Mouse (Mus musculus) intestine, postnatal 0 days (tissue): Measurements from ENCODE around the gene Ppp4r1. TPM values are rescaled to one million over a fixed set of nuclear protein-coding genes. Genes with fewer than 3 reads are reported as not detected.

Experiments used
- ATAC-seq: fragments of 200-750 bp; cut with Nextera tagmentation; 2 replicates; pipeline ENCODE4 v1.8.0; 2017; ENCODE audit warnings: mild to moderate bottlenecking, moderate TSS enrichment, moderate library complexity
- H3K27ac ChIP-seq: fragments of 300-500 bp; sonication (generic); 2 replicates; pipeline ENCODE4 v1.5.1; 2014; ENCODE audit warnings: mild to moderate bottlenecking, low read depth, low read length, moderate library complexity
- H3K27me3 ChIP-seq: fragments of 300-500 bp; sonication (generic); replicated peaks from 2 replicates; pipeline ENCODE4 v1.6.1; 2014; ENCODE audit warnings: low read length, mixed read lengths; ENCODE audit not compliant: control insufficient read depth, insufficient read depth
- H3K36me3 ChIP-seq: fragments of 300-500 bp; sonication (generic); 2 replicates; pipeline ENCODE4 v1.6.1; 2014; ENCODE audit warnings: mild to moderate bottlenecking, moderate library complexity; ENCODE audit not compliant: control insufficient read depth, insufficient read depth
- H3K4me1 ChIP-seq: fragments of 300-500 bp; sonication (generic); replicated peaks from 2 replicates; pipeline ENCODE4 v1.6.1; 2014; ENCODE audit warnings: antibody characterized with exemption, low read length, mixed read lengths; ENCODE audit not compliant: control insufficient read depth, insufficient read depth
- H3K4me2 ChIP-seq: fragments of 300-500 bp; sonication (generic); replicated peaks from 2 replicates; pipeline ENCODE4 v1.6.1; 2014; ENCODE audit warnings: low read depth, mild to moderate bottlenecking, moderate library complexity
- H3K4me3 ChIP-seq: fragments of 300-500 bp; sonication (generic); 2 replicates; pipeline ENCODE4 v1.5.1; 2014; ENCODE audit warnings: low read depth, low read length
- H3K9ac ChIP-seq: fragments of 300-500 bp; sonication (generic); 2 replicates; pipeline ENCODE4 v1.6.1; 2014; ENCODE audit warnings: mild to moderate bottlenecking, low read depth, low read length
- H3K9me3 ChIP-seq: fragments of 300-500 bp; sonication (generic); 2 replicates; pipeline ENCODE4 v1.6.1; 2016; ENCODE audit warnings: mixed run types; ENCODE audit not compliant: control insufficient read depth
- CTCF ChIP-seq: sonication (generic); IDR thresholded peaks from 2 replicates; pipeline ENCODE4 v1.5.1; 2016; ENCODE audit warnings: low read depth, mild to moderate bottlenecking, control low read depth, antibody characterized with exemption, moderate library complexity
- WGBS: fragments of 180-500 bp; shearing (Covaris S2); extraction: QIAGEN DNeasy Blood & Tissue Kit; methylation state at CpG from one replicate; pipeline ENCODE4 v1.1.7; 2014; 5-methylcytosine and 5-hydroxymethylcytosine counted together
- polyA plus RNA-seq: library from polyadenylated mRNA; unstranded; fragments of >200 nt; fragmentation: Nextera tagmentation; extraction: Ambion mirVana; gene quantifications from 2 replicates; pipeline ENCODE4 v1.2.1, GENCODE M21; 2015

Ppp4r1 gene
- polyA plus RNA-seq, 1 experiment from 2014 or later: 28.7 TPM

DNA sequence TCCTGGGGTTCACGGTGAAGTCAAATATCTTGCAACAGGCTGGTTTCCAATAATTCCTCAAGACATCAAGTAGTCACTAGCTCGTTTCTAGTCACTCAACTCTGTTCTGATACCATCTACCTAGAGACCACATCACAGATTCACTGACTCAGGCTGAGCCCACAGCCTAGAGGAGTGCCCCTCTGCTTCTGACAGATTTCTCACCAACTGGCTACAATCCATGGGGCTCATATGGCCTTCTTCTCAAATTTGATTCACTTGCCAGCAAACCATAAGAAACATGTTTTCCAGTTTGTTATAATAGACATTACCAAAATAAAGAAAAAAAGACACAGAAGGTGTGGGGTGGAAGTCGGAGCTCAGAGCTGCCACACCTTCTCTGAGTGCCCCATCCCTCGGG lies 40.8 kb upstream of the Ppp4r1 start:
- no peak overlapping the region for H3K4me2 ChIP-seq
- TF ChIP-seq CTCF: no peak
- WGBS: 77% methylated on average over 4 of the region's 4 CpGs

DNA sequence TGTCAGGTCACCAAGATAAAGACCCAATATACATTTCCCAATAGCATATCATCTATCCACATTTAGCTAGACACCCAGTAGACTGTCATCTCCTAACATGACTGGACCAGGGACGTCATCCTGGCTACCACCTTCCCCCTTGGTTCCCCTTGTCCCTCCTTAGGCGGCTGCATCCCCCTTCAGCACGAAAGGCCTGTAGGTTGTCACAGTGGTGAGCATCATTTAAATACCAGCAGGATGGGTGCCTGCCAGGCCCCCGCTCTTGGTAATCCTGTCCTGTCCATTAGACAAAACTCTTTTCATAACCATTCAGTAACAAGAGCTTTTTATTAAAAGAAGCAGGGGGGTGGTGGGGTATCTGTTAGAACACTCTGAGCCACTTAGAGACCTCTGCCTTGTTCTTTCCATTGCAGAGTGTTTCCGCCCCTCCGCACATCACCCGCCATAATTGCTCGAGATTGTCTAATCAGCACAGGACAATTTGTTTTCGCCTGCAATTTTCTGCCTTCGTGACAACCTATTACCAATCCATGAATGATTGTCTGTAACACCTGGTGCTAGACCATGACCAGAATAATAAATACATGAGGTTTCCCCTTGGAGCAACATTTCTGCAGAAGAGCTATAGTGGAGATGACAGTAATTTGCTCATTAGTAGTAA lies 40.0 kb upstream of the Ppp4r1 start:
- WGBS: 88% methylated on average over 10 of the region's 10 CpGs
- Histone ChIP-seq H3K4me3 (no peak overlapping the region), H3K27me3 (no peaks in the 10 kb centered on the region), H3K9ac (no peak overlapping the region), H3K4me1 (no peaks in the 10 kb centered on the region), H3K4me2 (no peak overlapping the region), H3K36me3 (no peaks in the 10 kb centered on the region; the same call in 1 of the 2 replicates), H3K9me3 (no peaks in the 10 kb centered on the region), H3K27ac (no peak overlapping the region)
- no peak for TF ChIP-seq CTCF
- no peak for ATAC-seq

More for the DNA sequence above, 40.8 kb upstream of the Ppp4r1 start:
- no peaks in the 10 kb centered on the region for H3K9me3 ChIP-seq
- no peaks in the 10 kb centered on the region for H3K4me1 ChIP-seq
- H3K9ac ChIP-seq: no peak overlapping the region
- H3K27me3 ChIP-seq: no peaks in the 10 kb centered on the region
- no peaks in the 10 kb centered on the region; the same call in 1 of the 2 replicates for H3K36me3 ChIP-seq
- no peak overlapping the region for H3K4me3 ChIP-seq
- H3K27ac ChIP-seq: no peak overlapping the region
- no peak for ATAC-seq

DNA sequence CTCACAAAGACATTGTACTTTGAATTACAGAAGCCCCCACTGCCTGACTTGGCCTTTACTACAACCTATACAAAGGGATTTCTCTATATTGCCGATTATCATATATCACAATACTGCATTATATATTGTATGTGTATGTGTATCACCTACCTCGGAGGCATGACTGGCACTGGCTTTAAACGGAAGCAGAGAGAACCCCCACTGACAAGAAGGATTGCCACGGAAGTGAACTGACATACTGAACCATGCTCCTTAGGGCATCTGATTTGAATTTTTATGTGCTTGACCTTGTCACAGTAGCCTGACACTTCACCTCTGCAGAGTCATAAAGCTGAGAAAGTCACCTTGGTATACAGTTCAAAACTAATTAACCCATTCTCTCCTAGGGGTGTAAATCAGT lies 39.4 kb upstream of the Ppp4r1 start:
- WGBS: 78% methylated on average over 4 of the region's 4 CpGs
- no peaks in the 10 kb centered on the region for H3K4me1 ChIP-seq
- no peak for ATAC-seq
- H3K27ac ChIP-seq: no peak overlapping the region
- no peak overlapping the region for H3K4me2 ChIP-seq
- H3K9ac ChIP-seq: no peak overlapping the region
- no peak for TF ChIP-seq CTCF
- no peaks in the 10 kb centered on the region for H3K27me3 ChIP-seq
- no peaks in the 10 kb centered on the region; the same call in 1 of the 2 replicates for H3K36me3 ChIP-seq
- no peak overlapping the region for H3K4me3 ChIP-seq
- no peaks in the 10 kb centered on the region for H3K9me3 ChIP-seq

DNA sequence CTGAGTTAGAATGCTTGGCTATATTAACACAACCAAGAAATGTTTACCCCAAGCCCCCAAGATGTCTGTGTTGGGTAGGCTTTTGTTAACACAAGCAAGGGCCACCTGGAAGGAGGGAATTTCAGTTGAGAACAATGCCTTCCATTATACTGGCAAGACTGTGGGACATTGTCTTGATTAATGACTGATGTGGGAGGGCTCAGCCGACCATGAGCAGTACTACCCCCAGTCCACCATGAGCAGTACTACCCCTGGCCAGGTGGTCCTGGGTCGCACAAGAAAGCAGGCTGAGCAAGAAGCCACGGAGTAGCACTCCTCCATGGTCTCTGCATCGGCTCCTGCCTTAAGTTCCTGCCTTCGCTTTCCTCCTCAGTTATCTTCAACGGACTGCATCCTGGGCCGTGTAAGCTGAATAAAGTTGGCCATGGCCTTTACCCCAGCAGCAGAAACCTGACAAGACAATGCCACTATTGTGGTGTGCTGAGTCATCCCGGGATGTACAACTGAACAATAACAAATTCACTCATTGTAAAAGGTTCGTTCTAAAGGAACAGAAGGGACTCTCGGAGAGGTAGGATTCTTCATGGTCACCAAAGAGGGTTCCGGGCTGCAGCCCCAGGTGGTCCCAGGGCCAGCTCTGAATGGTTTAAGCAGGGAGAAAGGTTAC lies 38.6 kb upstream of the Ppp4r1 start:
- H3K9me3 ChIP-seq: no peaks in the 10 kb centered on the region
- TF ChIP-seq CTCF: no peak
- H3K27me3 ChIP-seq: no peaks in the 10 kb centered on the region
- H3K4me1 ChIP-seq: no peaks in the 10 kb centered on the region
- H3K9ac ChIP-seq: no peak overlapping the region
- no peak overlapping the region for H3K4me2 ChIP-seq
- no peaks in the 10 kb centered on the region; the same call in 1 of the 2 replicates for H3K36me3 ChIP-seq
- H3K4me3 ChIP-seq: no peak overlapping the region
- WGBS: 81% methylated on average over 11 of the region's 11 CpGs
- no peak for ATAC-seq
- H3K27ac ChIP-seq: no peak overlapping the region

DNA sequence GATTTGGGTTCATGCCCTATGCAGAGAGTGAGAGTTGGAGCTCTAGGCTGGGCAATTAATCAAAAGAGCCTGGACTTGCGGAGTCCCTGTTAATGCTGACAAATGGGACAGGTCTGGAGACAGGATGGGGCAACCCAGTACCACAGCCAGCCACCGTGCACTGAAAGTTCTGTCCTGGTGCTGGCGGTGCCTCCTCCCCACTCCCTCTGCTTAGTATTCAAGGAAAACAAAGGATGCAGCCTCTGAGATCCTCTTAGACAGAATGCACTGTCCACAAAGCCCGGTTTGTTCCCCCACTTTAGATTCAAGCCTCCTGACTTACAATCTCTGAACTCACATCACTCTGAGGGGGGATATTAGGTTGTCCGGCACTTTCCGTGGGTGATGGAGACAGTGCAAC lies 36.1 kb upstream of the Ppp4r1 start:
- H3K4me1 ChIP-seq: no peaks in the 10 kb centered on the region
- H3K27ac ChIP-seq: no peak overlapping the region
- H3K4me3 ChIP-seq: no peak overlapping the region
- no peak for ATAC-seq
- no peaks in the 10 kb centered on the region for H3K9me3 ChIP-seq
- no peak overlapping the region for H3K4me2 ChIP-seq
- H3K36me3 ChIP-seq: no peaks in the 10 kb centered on the region; the same call in 1 of the 2 replicates
- no peak for TF ChIP-seq CTCF
- no peaks in the 10 kb centered on the region for H3K27me3 ChIP-seq
- H3K9ac ChIP-seq: no peak overlapping the region
- 78% methylated on average over 6 of the region's 6 CpGs for WGBS

DNA sequence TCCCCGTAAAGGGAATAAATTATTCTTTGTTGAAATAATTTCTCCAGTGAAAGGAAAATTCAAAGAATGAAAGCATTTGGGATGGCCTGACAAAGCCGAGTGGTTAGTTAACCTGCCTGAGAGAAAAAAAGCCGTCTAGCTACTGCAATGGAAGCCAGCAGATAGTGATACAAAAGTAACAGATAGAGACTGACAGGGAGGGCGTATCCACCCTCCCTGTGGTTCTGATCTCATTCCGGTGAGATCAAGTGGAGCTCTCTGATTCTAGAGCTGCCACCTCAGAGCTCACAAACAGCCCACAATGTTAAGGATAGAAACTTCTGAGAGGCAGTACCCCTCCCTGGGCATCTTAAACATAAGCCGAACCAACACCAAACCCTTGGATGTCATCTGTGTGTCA lies 33.4 kb upstream of the Ppp4r1 start:
- Histone ChIP-seq H3K27ac (no peak overlapping the region), H3K9me3 (no peaks in the 10 kb centered on the region), H3K27me3 (no peaks in the 10 kb centered on the region), H3K36me3 (no peaks in the 10 kb centered on the region; the same call in 1 of the 2 replicates), H3K4me2 (no peak overlapping the region), H3K4me1 (no peaks in the 10 kb centered on the region), H3K9ac (no peak overlapping the region), H3K4me3 (no peak overlapping the region)
- WGBS: 82% methylated on average over 6 of the region's 6 CpGs
- no peak for TF ChIP-seq CTCF
- ATAC-seq: no peak
